Mouse (Mus musculus) hindbrain, embryonic 12.5 days (tissue): ENCODE results near the gene Scarf2. TPM values are rescaled to one million over a fixed set of nuclear protein-coding genes. Genes with fewer than 3 reads are reported as not detected.

ENCODE experiments used
- ATAC-seq: fragments of 200-750 bp; cut with Nextera tagmentation; 2 replicates; pipeline ENCODE4 v1.8.0; 2017; ENCODE audit warnings: moderate TSS enrichment; ENCODE audit not compliant: low FRiP score
- H3K27ac ChIP-seq: fragments of 300-500 bp; sonication (generic); 2 replicates; pipeline ENCODE4 v1.5.1; 2016; ENCODE audit warnings: mild to moderate bottlenecking
- H3K27me3 ChIP-seq: fragments of 300-500 bp; sonication (generic); 2 replicates; pipeline ENCODE4 v1.6.1; 2016; ENCODE audit warnings: mild to moderate bottlenecking
- H3K36me3 ChIP-seq: fragments of 300-500 bp; sonication (generic); 2 replicates; pipeline ENCODE4 v1.6.1; 2016; ENCODE audit warnings: mild to moderate bottlenecking
- H3K4me1 ChIP-seq: fragments of 300-500 bp; sonication (generic); 2 replicates; pipeline ENCODE4 v1.6.1; 2016
- H3K4me2 ChIP-seq: fragments of 300-500 bp; sonication (generic); replicated peaks from 2 replicates; pipeline ENCODE4 v1.6.1; 2016; ENCODE audit warnings: mild to moderate bottlenecking
- H3K4me3 ChIP-seq: fragments of 300-500 bp; sonication (generic); 2 replicates; pipeline ENCODE4 v1.5.1; 2016; ENCODE audit warnings: mild to moderate bottlenecking
- H3K9ac ChIP-seq: fragments of 300-500 bp; sonication (generic); 2 replicates; pipeline ENCODE4 v1.6.1; 2016; ENCODE audit warnings: mild to moderate bottlenecking, moderate library complexity
- H3K9me3 ChIP-seq: fragments of 300-500 bp; sonication (generic); replicated peaks from 2 replicates; pipeline ENCODE4 v1.6.1; 2016; ENCODE audit warnings: mild to moderate bottlenecking
- WGBS: fragments of 180-500 bp; shearing (Covaris S2); methylation state at CpG from one replicate; pipeline ENCODE4 v1.1.7; 2016; 5-methylcytosine and 5-hydroxymethylcytosine counted together
- polyA plus RNA-seq: library from polyadenylated mRNA; unstranded; fragments of >200 nt; fragmentation: Nextera tagmentation; extraction: Ambion mirVana; gene quantifications from 2 replicates; pipeline ENCODE4 v1.2.1, GENCODE M21; 2016

Scarf2 gene
- polyA plus RNA-seq, 1 experiment from 2014 or later = 21.0 TPM

- Histone ChIP-seq H3K4me2 (peak overlapping the region; percentile 55; the same call in 1 of the 2 replicates), H3K36me3 (no peaks in the 10 kb centered on the region), H3K27ac (no peak overlapping the region), H3K9ac (no peak overlapping the region), H3K4me1 (peaks cover 65% of the 10 kb centered on the region), H3K9me3 (no peaks in the 10 kb centered on the region), H3K27me3 (peaks cover 99% of the 10 kb centered on the region), H3K4me3 (no peak overlapping the region)
- ATAC-seq = no peak
- WGBS = 10% methylated on average over 7 of the region's 7 CpGs
These were observed 4.8 kb downstream of the Scarf2 start for GRCm38 (mm10) chr16:17801777-17802455.

- WGBS = 8% methylated on average over 18 of the region's 18 CpGs
- Histone ChIP-seq H3K9ac (peak overlapping the region; percentile 29; the same call in 1 of the 2 replicates), H3K4me1 (peaks cover 65% of the 10 kb centered on the region)
These were observed 5.4 kb downstream of the Scarf2 start for GRCm38 (mm10) chr16:17802456-17802838.

GRCm38 (mm10) chr16:17802839-17803674 lies 6.0 kb downstream of the Scarf2 start:
- Histone ChIP-seq H3K27me3 (peaks cover 94% of the 10 kb centered on the region), H3K4me2 (peak overlapping the region; percentile 55), H3K9ac (peak overlapping the region; percentile 29), H3K27ac (no peak overlapping the region), H3K9me3 (no peaks in the 10 kb centered on the region), H3K36me3 (no peaks in the 10 kb centered on the region), H3K4me1 (peaks cover 69% of the 10 kb centered on the region), H3K4me3 (peak overlapping the region; percentile 31)
- ATAC-seq = no peak
- 2% methylated on average over 83 of the region's 83 CpGs for WGBS

More at GRCm38 (mm10) chr16:17802456-17802838, 5.4 kb downstream of the Scarf2 start:
- Histone ChIP-seq H3K27me3 (peaks cover 95% of the 10 kb centered on the region), H3K36me3 (no peaks in the 10 kb centered on the region), H3K4me2 (peak overlapping the region; percentile 55), H3K4me3 (peak overlapping the region; percentile 31), H3K9me3 (no peaks in the 10 kb centered on the region), H3K27ac (no peak overlapping the region)
- ATAC-seq = no peak

- Histone ChIP-seq H3K27ac (no peak overlapping the region), H3K9ac (peak overlapping the region; percentile 29), H3K27me3 (peaks cover 92% of the 10 kb centered on the region), H3K4me2 (peak overlapping the region; percentile 55), H3K4me1 (peaks cover 66% of the 10 kb centered on the region), H3K9me3 (no peaks in the 10 kb centered on the region), H3K4me3 (peak overlapping the region; percentile 31), H3K36me3 (no peaks in the 10 kb centered on the region)
- WGBS = 10% methylated on average over 33 of the region's 33 CpGs
- ATAC-seq = no peak
These were observed 6.8 kb downstream of the Scarf2 start for GRCm38 (mm10) chr16:17803675-17804448.

- Histone ChIP-seq H3K9ac (0 out of 2 replicates have a peak overlapping the region, but pooled peaks have one; percentile 41), H3K36me3 (no peaks in the 10 kb centered on the region), H3K4me1 (peaks cover 69% of the 10 kb centered on the region), H3K4me2 (peak overlapping the region; percentile 52), H3K9me3 (no peaks in the 10 kb centered on the region), H3K27ac (no peak overlapping the region), H3K4me3 (peak overlapping the region; percentile 29), H3K27me3 (peaks cover 91% of the 10 kb centered on the region)
- ATAC-seq = 0 out of 2 replicates have a peak, but pooled peaks have one; percentile 6
- 2% methylated on average over 31 of the region's 33 CpGs for WGBS
These were observed 7.4 kb downstream of the Scarf2 start for GRCm38 (mm10) chr16:17804449-17804912.

- peak overlapping the region; percentile 29 for H3K4me3 ChIP-seq
- 14% methylated on average over 7 of the region's 7 CpGs for WGBS
These were observed 7.9 kb downstream of the Scarf2 start for GRCm38 (mm10) chr16:17804982-17805381.

GRCm38 (mm10) chr16:17806581-17807191 lies 9.6 kb downstream of the Scarf2 start:
- H3K9ac ChIP-seq = peak overlapping the region; percentile 76
- H3K9me3 ChIP-seq = no peaks in the 10 kb centered on the region
- H3K4me1 ChIP-seq = peaks cover 76% of the 10 kb centered on the region
- peak overlapping the region; percentile 76 for H3K27ac ChIP-seq
- no peaks in the 10 kb centered on the region for H3K36me3 ChIP-seq
- peak overlapping the region; percentile 92 for H3K4me2 ChIP-seq
- peak; percentile 44 for ATAC-seq
- 2% methylated on average over 45 of the region's 50 CpGs for WGBS
- H3K4me3 ChIP-seq = peak overlapping the region; percentile 54
- peaks cover 82% of the 10 kb centered on the region for H3K27me3 ChIP-seq

More at GRCm38 (mm10) chr16:17804982-17805381, 7.9 kb downstream of the Scarf2 start:
- H3K4me2 ChIP-seq = peak overlapping the region; percentile 52
- ATAC-seq = no peak
- H3K27ac ChIP-seq = no peak overlapping the region
- peaks cover 73% of the 10 kb centered on the region for H3K4me1 ChIP-seq
- no peaks in the 10 kb centered on the region for H3K9me3 ChIP-seq
- H3K27me3 ChIP-seq = peaks cover 89% of the 10 kb centered on the region
- H3K9ac ChIP-seq = no peak overlapping the region
- H3K36me3 ChIP-seq = no peaks in the 10 kb centered on the region

GRCm38 (mm10) chr16:17807192-17808009 lies 10.3 kb downstream of the Scarf2 start:
- peak overlapping the region; percentile 76 for H3K27ac ChIP-seq
- WGBS = 3% methylated on average over 73 of the region's 73 CpGs
- peaks cover 69% of the 10 kb centered on the region for H3K4me1 ChIP-seq
- ATAC-seq = peak; percentile 89
- H3K4me3 ChIP-seq = peak overlapping the region; percentile 54
- H3K9ac ChIP-seq = peak overlapping the region; percentile 76
- peaks cover 75% of the 10 kb centered on the region for H3K27me3 ChIP-seq
- no peaks in the 10 kb centered on the region for H3K36me3 ChIP-seq
- H3K9me3 ChIP-seq = no peaks in the 10 kb centered on the region
- peak overlapping the region; percentile 92 for H3K4me2 ChIP-seq

- Histone ChIP-seq H3K4me2 (no peak overlapping the region), H3K36me3 (no peaks in the 10 kb centered on the region), H3K4me1 (peaks cover 52% of the 10 kb centered on the region), H3K4me3 (no peak overlapping the region), H3K9ac (no peak overlapping the region), H3K27me3 (peaks cover 74% of the 10 kb centered on the region), H3K27ac (no peak overlapping the region), H3K9me3 (no peaks in the 10 kb centered on the region)
- 82% methylated on average over 4 of the region's 4 CpGs for WGBS
- ATAC-seq = no peak
These were observed 12.0 kb downstream of the Scarf2 start for GRCm38 (mm10) chr16:17809125-17809524.

- Histone ChIP-seq H3K36me3 (no peaks in the 10 kb centered on the region), H3K27ac (peak overlapping the region; percentile 50), H3K9ac (no peak overlapping the region), H3K4me2 (no peak overlapping the region), H3K9me3 (no peaks in the 10 kb centered on the region), H3K4me3 (no peak overlapping the region), H3K4me1 (peaks cover 46% of the 10 kb centered on the region), H3K27me3 (peaks cover 73% of the 10 kb centered on the region)
- no peak for ATAC-seq
- 20% methylated on average over 7 of the region's 7 CpGs for WGBS
These were observed 12.6 kb downstream of the Scarf2 start for GRCm38 (mm10) chr16:17809711-17810110.

- H3K36me3 ChIP-seq = no peaks in the 10 kb centered on the region
- no peak overlapping the region for H3K27ac ChIP-seq
- no peak overlapping the region for H3K4me2 ChIP-seq
- H3K4me3 ChIP-seq = no peak overlapping the region
- no peak overlapping the region for H3K9ac ChIP-seq
- peaks cover 71% of the 10 kb centered on the region for H3K27me3 ChIP-seq
- peaks cover 30% of the 10 kb centered on the region for H3K4me1 ChIP-seq
- no peak for ATAC-seq
- H3K9me3 ChIP-seq = no peaks in the 10 kb centered on the region
- WGBS = 9% methylated on average over 5 of the region's 5 CpGs
These were observed 15.0 kb downstream of the Scarf2 start for GRCm38 (mm10) chr16:17812120-17812519.
